Mouse (Mus musculus) ES-E14 (cell line): ENCODE results near the gene Idh3a. TPM values are rescaled to one million over a fixed set of nuclear protein-coding genes. Genes with fewer than 3 reads are reported as not detected.

ENCODE experiments used
- DNase-seq: peaks from one replicate; pipeline ENCODE4 v3.0.0-alpha.2; 2013; ENCODE audit warnings: low read depth, low spot score
- H3K27ac ChIP-seq: 2 replicates; pipeline ENCODE4 v1.5.1; 2012; ENCODE audit warnings: low read depth, mild to moderate bottlenecking, low read length, moderate library complexity, mixed read lengths; ENCODE audit not compliant: poor library complexity, insufficient read depth, severe bottlenecking
- H3K36me3 ChIP-seq: 2 replicates; pipeline ENCODE4 v1.6.1; 2012; ENCODE audit warnings: mild to moderate bottlenecking, low read length, moderate library complexity, mixed read lengths; ENCODE audit not compliant: control insufficient read depth, poor library complexity, insufficient read depth, severe bottlenecking
- H3K4me1 ChIP-seq, 2 experiments: fragments of 150-350 bp in 1 of 2; sonication (generic) in 1 of 2; 2 replicates each; pipeline ENCODE4 v1.6.1; 2012; ENCODE audit warnings: low read length in 2 of 2, mild to moderate bottlenecking in 1 of 2, mixed read lengths in 1 of 2; ENCODE audit not compliant: control insufficient read depth in 2 of 2, insufficient read depth in 2 of 2, poor library complexity in 1 of 2
- H3K4me3 ChIP-seq, 2 experiments: fragments of 150-350 bp in 1 of 2; sonication (generic) in 1 of 2; 2 replicates each; pipeline ENCODE4 v1.5.1; 2012; ENCODE audit warnings: low read length in 2 of 2, low read depth in 1 of 2, mild to moderate bottlenecking in 1 of 2, mixed read lengths in 1 of 2; ENCODE audit not compliant: insufficient read depth in 1 of 2, poor library complexity in 1 of 2, severe bottlenecking in 1 of 2
- H3K9ac ChIP-seq: 2 replicates; pipeline ENCODE4 v1.6.1; 2012; ENCODE audit warnings: low read depth, mild to moderate bottlenecking, low read length, mixed read lengths; ENCODE audit not compliant: poor library complexity, insufficient read depth, severe bottlenecking
- H3K9me3 ChIP-seq: fragments of 150-350 bp; sonication (generic); 2 replicates; pipeline ENCODE4 v1.6.1; 2012; ENCODE audit warnings: low read depth, mild to moderate bottlenecking, low read length; ENCODE audit not compliant: control insufficient read depth, insufficient read depth
- CHD2 ChIP-seq: IDR thresholded peaks from 2 replicates; pipeline ENCODE4 v1.6.1; 2014; ENCODE audit warnings: mild to moderate bottlenecking, low read depth, low read length, inconsistent platforms
- HCFC1 ChIP-seq: IDR thresholded peaks from 2 replicates; pipeline ENCODE4 v1.6.1; 2012; ENCODE audit warnings: low read length, inconsistent platforms, borderline replicate concordance; ENCODE audit not compliant: insufficient read depth
- MAFK ChIP-seq: IDR thresholded peaks from 2 replicates; pipeline ENCODE4 v1.6.1; 2014; ENCODE audit warnings: mild to moderate bottlenecking, low read depth, low read length, inconsistent platforms; ENCODE audit not compliant: insufficient read depth
- ZC3H11A ChIP-seq: IDR thresholded peaks from 2 replicates; pipeline ENCODE4 v1.6.1; 2012; ENCODE audit warnings: low read depth, mild to moderate bottlenecking, inconsistent platforms, low read length, borderline replicate concordance
- ZNF384 ChIP-seq: IDR thresholded peaks from 2 replicates; pipeline ENCODE4 v1.6.1; 2012; ENCODE audit warnings: low read depth, low read length, inconsistent platforms
- in situ Hi-C, 2 experiments: fragments of 600-800 bp; cut with MboI; formaldehyde crosslinking; loops; one replicate each; pipeline ENCODE4 v1.15.1; 2025; ENCODE audit warnings: low sequenced_read_pairs in 2 of 2, inconsistent platforms in 1 of 2; ENCODE audit not compliant: unreplicated experiment in 2 of 2
- total RNA-seq: library from RNA; depleted of rRNA; stranded (reverse); fragments of 300-350 nt; gene quantifications from 2 replicates; pipeline ENCODE4 v1.2.3, GENCODE M21; 2012

Gene Idh3a
- total RNA-seq, 1 experiment: 79.2 TPM

GRCm38 (mm10) chr9:54559771-54560471, 26.2 kb upstream of the Idh3a start, which contains the start of gene Cib2:
TSS of gene Cib2 (minus strand) at chr9:54560218.
- Histone ChIP-seq H3K4me3 (peak within 1 kb of the TSS; percentile 79 to 81), H3K36me3 (no peaks in the 10 kb centered on the region), H3K4me1 (peaks cover 0 to 1% of the 10 kb centered on the region in 2 experiments; a peak in 1 of 4 replicates), H3K9me3 (no peaks in the 10 kb centered on the region), H3K27ac (no peak within 1 kb of the TSS), H3K9ac (peak within 1 kb of the TSS; percentile 64; the same call in 1 of the 2 replicates)
- no peak for TF ChIP-seq MAFK
- no peak for TF ChIP-seq ZNF384
- TF ChIP-seq HCFC1: no peak
- TF ChIP-seq CHD2: no peak
- no peak for TF ChIP-seq ZC3H11A
- peak; percentile 57 for DNase-seq
- in situ Hi-C loops: no loop called here

GRCm38 (mm10) chr9:54560831-54561601, 25.1 kb upstream of the Idh3a start:
- peak; percentile 87 for TF ChIP-seq ZNF384
- no peak for TF ChIP-seq CHD2
- H3K9me3 ChIP-seq: no peaks in the 10 kb centered on the region
- no peaks in the 10 kb centered on the region for H3K36me3 ChIP-seq
- H3K4me3 ChIP-seq: peak overlapping the region; percentile 29 to 52; a peak in 3 of 4 replicates
- H3K4me1 ChIP-seq: peaks cover 0 to 3% of the 10 kb centered on the region in 2 experiments; a peak in 1 of 4 replicates
- no peak overlapping the region for H3K9ac ChIP-seq
- in situ Hi-C loops: no loop called here
- DNase-seq: no peak
- no peak overlapping the region for H3K27ac ChIP-seq

- Histone ChIP-seq H3K4me3 (no peak overlapping the region), H3K27ac (no peak overlapping the region), H3K36me3 (no peaks in the 10 kb centered on the region), H3K9ac (no peak overlapping the region), H3K9me3 (no peaks in the 10 kb centered on the region), H3K4me1 (peaks cover 0 to 9% of the 10 kb centered on the region in 2 experiments; a peak in 1 of 4 replicates)
- in situ Hi-C loops: no loop called here
- no peak for TF ChIP-seq HCFC1
- TF ChIP-seq CHD2: no peak
- no peak for DNase-seq
Observed at GRCm38 (mm10) chr9:54566958-54567357, 19.2 kb upstream of the Idh3a start.

GRCm38 (mm10) chr9:54568732-54569131, 17.4 kb upstream of the Idh3a start:
- no peak overlapping the region for H3K27ac ChIP-seq
- no peak overlapping the region for H3K9ac ChIP-seq
- no peaks in the 10 kb centered on the region for H3K36me3 ChIP-seq
- no peak for DNase-seq
- H3K4me3 ChIP-seq: no peak overlapping the region
- no peaks in the 10 kb centered on the region for H3K9me3 ChIP-seq
- in situ Hi-C loops: no loop called here
- TF ChIP-seq HCFC1 (peak; percentile 91), ZC3H11A (no peak)
- peaks cover 0 to 9% of the 10 kb centered on the region in 2 experiments; a peak in 1 of 4 replicates for H3K4me1 ChIP-seq
